Mouse (Mus musculus) neural tube, embryonic 12.5 days (tissue): Measurements from ENCODE around the gene Pxk. TPM values are rescaled to one million over a fixed set of nuclear protein-coding genes. Genes with fewer than 3 reads are reported as not detected.

Experiments
- ATAC-seq: fragments of 200-750 bp; cut with Nextera tagmentation; 2 replicates; pipeline ENCODE4 v1.8.0; 2017; ENCODE audit warnings: low read depth, mild to moderate bottlenecking, moderate TSS enrichment, moderate library complexity; ENCODE audit not compliant: low FRiP score
- H3K27ac ChIP-seq: fragments of 300-500 bp; sonication (generic); 2 replicates; pipeline ENCODE4 v1.5.1; 2016
- H3K27me3 ChIP-seq: fragments of 300-500 bp; sonication (generic); replicated peaks from 2 replicates; pipeline ENCODE4 v1.6.1; 2016; ENCODE audit warnings: mild to moderate bottlenecking
- H3K36me3 ChIP-seq: fragments of 300-500 bp; sonication (generic); 2 replicates; pipeline ENCODE4 v1.6.1; 2016; ENCODE audit warnings: mild to moderate bottlenecking
- H3K4me1 ChIP-seq: fragments of 300-500 bp; sonication (generic); 2 replicates; pipeline ENCODE4 v1.6.1; 2016
- H3K4me2 ChIP-seq: fragments of 300-500 bp; sonication (generic); replicated peaks from 2 replicates; pipeline ENCODE4 v1.6.1; 2016; ENCODE audit warnings: mild to moderate bottlenecking
- H3K4me3 ChIP-seq: fragments of 300-500 bp; sonication (generic); 2 replicates; pipeline ENCODE4 v1.5.1; 2016
- H3K9ac ChIP-seq: fragments of 300-500 bp; sonication (generic); 2 replicates; pipeline ENCODE4 v1.6.1; 2016; ENCODE audit warnings: mild to moderate bottlenecking
- H3K9me3 ChIP-seq: fragments of 300-500 bp; sonication (generic); 2 replicates; pipeline ENCODE4 v1.6.1; 2016; ENCODE audit warnings: mild to moderate bottlenecking
- WGBS: fragments of 180-500 bp; shearing (Covaris S2); methylation state at CpG from one replicate; pipeline ENCODE4 v1.1.7; 2016; 5-methylcytosine and 5-hydroxymethylcytosine counted together
- polyA plus RNA-seq: library from polyadenylated mRNA; unstranded; fragments of >200 nt; fragmentation: Nextera tagmentation; extraction: Ambion mirVana; gene quantifications from 2 replicates; pipeline ENCODE4 v1.2.1, GENCODE M21; 2016

Gene Pxk
- polyA plus RNA-seq, 1 experiment from 2014 or later, result 46.5 TPM

GRCm38 (mm10) chr14:8191331-8191965 is 93.4 kb downstream of the Pxk start:
- Histone ChIP-seq H3K9ac (no peak overlapping the region), H3K4me3 (no peak overlapping the region), H3K4me2 (no peak overlapping the region), H3K27me3 (no peaks in the 10 kb centered on the region), H3K4me1 (no peaks in the 10 kb centered on the region), H3K9me3 (no peaks in the 10 kb centered on the region), H3K27ac (no peak overlapping the region), H3K36me3 (no peaks in the 10 kb centered on the region)
- ATAC-seq, result no peak
- 77% methylated on average over 12 of the region's 12 CpGs for WGBS

- Histone ChIP-seq H3K4me3 (no peak overlapping the region), H3K27me3 (no peaks in the 10 kb centered on the region), H3K4me2 (no peak overlapping the region), H3K9ac (no peak overlapping the region), H3K9me3 (no peaks in the 10 kb centered on the region), H3K27ac (no peak overlapping the region), H3K36me3 (no peaks in the 10 kb centered on the region), H3K4me1 (no peaks in the 10 kb centered on the region)
- 85% methylated on average over 6 of the region's 6 CpGs for WGBS
- ATAC-seq, result no peak
These were observed 94.7 kb downstream of the Pxk start for GRCm38 (mm10) chr14:8192727-8193126.

GRCm38 (mm10) chr14:8200769-8201168 is 102.8 kb downstream of the Pxk start:
- no peak overlapping the region for H3K9ac ChIP-seq
- no peaks in the 10 kb centered on the region for H3K9me3 ChIP-seq
- H3K27me3 ChIP-seq, result no peaks in the 10 kb centered on the region
- no peak overlapping the region for H3K27ac ChIP-seq
- H3K4me3 ChIP-seq, result no peak overlapping the region
- WGBS, result 85% methylated on average over 5 of the region's 5 CpGs
- H3K4me2 ChIP-seq, result no peak overlapping the region
- no peaks in the 10 kb centered on the region for H3K36me3 ChIP-seq
- H3K4me1 ChIP-seq, result no peaks in the 10 kb centered on the region
- no peak for ATAC-seq

GRCm38 (mm10) chr14:8201715-8202114 is 103.7 kb downstream of the Pxk start:
- no peaks in the 10 kb centered on the region for H3K27me3 ChIP-seq
- H3K27ac ChIP-seq, result no peak overlapping the region
- H3K9me3 ChIP-seq, result no peaks in the 10 kb centered on the region
- H3K36me3 ChIP-seq, result no peaks in the 10 kb centered on the region
- H3K4me1 ChIP-seq, result no peaks in the 10 kb centered on the region
- no peak overlapping the region for H3K4me2 ChIP-seq
- H3K4me3 ChIP-seq, result no peak overlapping the region
- 86% methylated on average over 3 of the region's 3 CpGs for WGBS
- H3K9ac ChIP-seq, result no peak overlapping the region
- ATAC-seq, result no peak

- Histone ChIP-seq H3K27me3 (no peaks in the 10 kb centered on the region), H3K36me3 (no peaks in the 10 kb centered on the region), H3K27ac (no peak overlapping the region), H3K9me3 (no peaks in the 10 kb centered on the region), H3K9ac (no peak overlapping the region), H3K4me3 (no peak overlapping the region), H3K4me1 (peaks cover 9% of the 10 kb centered on the region; the same call in 1 of the 2 replicates), H3K4me2 (no peak overlapping the region)
- WGBS, result 61% methylated on average over 9 of the region's 9 CpGs
- ATAC-seq, result no peak
These were observed 108.3 kb downstream of the Pxk start for GRCm38 (mm10) chr14:8206179-8206910.

- H3K9me3 ChIP-seq, result no peaks in the 10 kb centered on the region
- H3K4me3 ChIP-seq, result no peak overlapping the region
- no peak overlapping the region for H3K4me2 ChIP-seq
- peaks cover 9% of the 10 kb centered on the region; the same call in 1 of the 2 replicates for H3K4me1 ChIP-seq
- 22% methylated on average over 5 of the region's 5 CpGs for WGBS
- H3K27me3 ChIP-seq, result no peaks in the 10 kb centered on the region
- H3K9ac ChIP-seq, result no peak overlapping the region
- no peaks in the 10 kb centered on the region for H3K36me3 ChIP-seq
- H3K27ac ChIP-seq, result no peak overlapping the region
- ATAC-seq, result peak; percentile 64; the same call in 1 of the 2 replicates
These were observed 109.1 kb downstream of the Pxk start for GRCm38 (mm10) chr14:8207105-8207504.

- Histone ChIP-seq H3K4me1 (peaks cover 9% of the 10 kb centered on the region; the same call in 1 of the 2 replicates), H3K9me3 (no peaks in the 10 kb centered on the region), H3K9ac (no peak overlapping the region), H3K4me2 (no peak overlapping the region), H3K36me3 (no peaks in the 10 kb centered on the region), H3K27me3 (no peaks in the 10 kb centered on the region), H3K4me3 (no peak overlapping the region), H3K27ac (no peak overlapping the region)
- WGBS, result 66% methylated on average over 5 of the region's 5 CpGs
- ATAC-seq, result no peak
These were observed 109.5 kb downstream of the Pxk start for GRCm38 (mm10) chr14:8207543-8207942.

GRCm38 (mm10) chr14:8208876-8209275 is 110.9 kb downstream of the Pxk start:
- Histone ChIP-seq H3K4me1 (peaks cover 9% of the 10 kb centered on the region; the same call in 1 of the 2 replicates), H3K4me2 (no peak overlapping the region), H3K9me3 (no peaks in the 10 kb centered on the region), H3K27ac (no peak overlapping the region), H3K27me3 (no peaks in the 10 kb centered on the region), H3K36me3 (no peaks in the 10 kb centered on the region), H3K4me3 (no peak overlapping the region), H3K9ac (no peak overlapping the region)
- ATAC-seq, result no peak
- WGBS, result 72% methylated on average over 3 of the region's 3 CpGs

- H3K27ac ChIP-seq, result no peak overlapping the region
- H3K9ac ChIP-seq, result no peak overlapping the region
- H3K4me3 ChIP-seq, result no peak overlapping the region
- H3K36me3 ChIP-seq, result no peaks in the 10 kb centered on the region
- H3K27me3 ChIP-seq, result no peaks in the 10 kb centered on the region
- ATAC-seq, result no peak
- 79% methylated on average over 2 of the region's 2 CpGs for WGBS
- no peaks in the 10 kb centered on the region for H3K9me3 ChIP-seq
- peaks cover 13% of the 10 kb centered on the region for H3K4me1 ChIP-seq
- H3K4me2 ChIP-seq, result no peak overlapping the region
These were observed 111.9 kb downstream of the Pxk start for GRCm38 (mm10) chr14:8209896-8210295.

- Histone ChIP-seq H3K4me1 (peaks cover 13% of the 10 kb centered on the region), H3K36me3 (no peaks in the 10 kb centered on the region), H3K4me3 (no peak overlapping the region), H3K27me3 (peaks cover 6% of the 10 kb centered on the region; the same call in 1 of the 2 replicates), H3K9me3 (no peaks in the 10 kb centered on the region), H3K4me2 (no peak overlapping the region), H3K27ac (no peak overlapping the region), H3K9ac (no peak overlapping the region)
- ATAC-seq, result no peak
- 77% methylated on average over 2 of the region's 2 CpGs for WGBS
These were observed 115.0 kb downstream of the Pxk start for GRCm38 (mm10) chr14:8212996-8213395.

- Histone ChIP-seq H3K27ac (peak within 1 kb of the TSS; percentile 64), H3K9me3 (no peaks in the 10 kb centered on the region), H3K9ac (peak within 1 kb of the TSS; percentile 77), H3K27me3 (peaks cover 6% of the 10 kb centered on the region; the same call in 1 of the 2 replicates), H3K4me3 (peak within 1 kb of the TSS; percentile 69), H3K4me2 (peak within 1 kb of the TSS; percentile 81), H3K4me1 (peaks cover 20% of the 10 kb centered on the region), H3K36me3 (no peaks in the 10 kb centered on the region)
- under 1% methylated on average over 48 of the region's 49 CpGs for WGBS
- peak; percentile 96 for ATAC-seq
These were observed 115.8 kb downstream of the Pxk start, which contains the start of gene Kctd6 for GRCm38 (mm10) chr14:8213803-8214224. Gene Kctd6, plus strand, starts transcription at chr14:8214140.
